Mouse (Mus musculus) neural tube, embryonic 12.5 days (tissue): ENCODE results near the gene Tex22. TPM values are rescaled to one million over a fixed set of nuclear protein-coding genes. Genes with fewer than 3 reads are reported as not detected.

Experiments used
- ATAC-seq: fragments of 200-750 bp; cut with Nextera tagmentation; 2 replicates; pipeline ENCODE4 v1.8.0; 2017; ENCODE audit warnings: low read depth, mild to moderate bottlenecking, moderate TSS enrichment, moderate library complexity; ENCODE audit not compliant: low FRiP score
- H3K27ac ChIP-seq: fragments of 300-500 bp; sonication (generic); 2 replicates; pipeline ENCODE4 v1.5.1; 2016
- H3K27me3 ChIP-seq: fragments of 300-500 bp; sonication (generic); replicated peaks from 2 replicates; pipeline ENCODE4 v1.6.1; 2016; ENCODE audit warnings: mild to moderate bottlenecking
- H3K36me3 ChIP-seq: fragments of 300-500 bp; sonication (generic); 2 replicates; pipeline ENCODE4 v1.6.1; 2016; ENCODE audit warnings: mild to moderate bottlenecking
- H3K4me1 ChIP-seq: fragments of 300-500 bp; sonication (generic); 2 replicates; pipeline ENCODE4 v1.6.1; 2016
- H3K4me2 ChIP-seq: fragments of 300-500 bp; sonication (generic); replicated peaks from 2 replicates; pipeline ENCODE4 v1.6.1; 2016; ENCODE audit warnings: mild to moderate bottlenecking
- H3K4me3 ChIP-seq: fragments of 300-500 bp; sonication (generic); 2 replicates; pipeline ENCODE4 v1.5.1; 2016
- H3K9ac ChIP-seq: fragments of 300-500 bp; sonication (generic); 2 replicates; pipeline ENCODE4 v1.6.1; 2016; ENCODE audit warnings: mild to moderate bottlenecking
- H3K9me3 ChIP-seq: fragments of 300-500 bp; sonication (generic); 2 replicates; pipeline ENCODE4 v1.6.1; 2016; ENCODE audit warnings: mild to moderate bottlenecking
- WGBS: fragments of 180-500 bp; shearing (Covaris S2); methylation state at CpG from one replicate; pipeline ENCODE4 v1.1.7; 2016; 5-methylcytosine and 5-hydroxymethylcytosine counted together
- polyA plus RNA-seq: library from polyadenylated mRNA; unstranded; fragments of >200 nt; fragmentation: Nextera tagmentation; extraction: Ambion mirVana; gene quantifications from 2 replicates; pipeline ENCODE4 v1.2.1, GENCODE M21; 2016

The Tex22 gene
- polyA plus RNA-seq, 1 experiment from 2014 or later, result not detected

DNA sequence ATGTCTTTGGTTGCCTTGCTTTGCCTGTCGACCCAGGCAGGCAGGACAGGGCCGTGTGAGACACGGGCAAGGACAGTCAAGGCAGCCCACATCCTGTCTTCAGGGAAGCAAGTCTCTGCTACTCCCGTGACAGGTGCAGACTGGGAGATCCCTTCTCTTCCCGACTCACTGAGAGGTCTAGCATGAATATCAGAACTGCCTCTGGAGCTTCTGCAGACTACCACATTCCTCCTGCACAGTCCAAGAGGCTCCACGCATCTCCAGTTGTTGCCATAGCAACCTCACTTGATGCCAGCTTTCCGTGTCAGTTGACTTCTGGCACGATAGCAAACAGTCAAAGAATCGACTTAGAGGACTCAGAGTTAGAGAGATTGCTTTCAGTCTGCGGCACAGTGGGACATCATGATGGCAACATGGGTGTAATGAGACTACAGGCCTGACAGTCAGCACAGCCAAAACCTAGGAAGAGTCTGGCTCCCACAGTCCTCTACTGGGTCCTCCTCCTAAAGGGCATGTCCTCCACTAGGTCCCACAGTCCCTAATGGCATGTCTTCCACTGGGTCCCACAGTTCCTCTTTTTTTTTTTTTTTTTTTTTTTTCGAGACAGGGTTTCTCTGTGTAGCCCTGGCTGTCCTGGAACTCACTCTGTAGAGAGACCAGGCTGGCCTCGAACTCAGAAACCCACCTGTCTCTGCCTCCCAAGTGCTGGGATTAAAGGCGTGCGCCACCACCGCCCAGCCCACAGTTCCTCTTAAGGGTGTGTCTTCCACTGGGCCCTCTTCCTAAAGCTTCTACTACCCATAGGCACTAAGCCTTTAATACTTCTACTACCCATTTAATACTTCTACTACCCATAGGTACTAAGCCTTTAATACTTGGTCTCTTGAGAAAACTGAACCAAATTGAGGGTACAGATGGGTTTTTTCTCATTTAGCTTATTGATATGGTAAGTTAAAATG, 32.5 kb upstream of the Tex22 start:
- peaks cover 15% of the 10 kb centered on the region for H3K36me3 ChIP-seq
- H3K9ac ChIP-seq, result no peak overlapping the region
- 69% methylated on average over 15 of the region's 15 CpGs for WGBS
- peaks cover 4% of the 10 kb centered on the region; the same call in 1 of the 2 replicates for H3K4me1 ChIP-seq
- H3K9me3 ChIP-seq, result no peaks in the 10 kb centered on the region
- H3K4me3 ChIP-seq, result no peak overlapping the region
- no peak overlapping the region for H3K27ac ChIP-seq
- ATAC-seq, result peak; percentile 69; the same call in 1 of the 2 replicates
- H3K4me2 ChIP-seq, result no peak overlapping the region
- no peaks in the 10 kb centered on the region for H3K27me3 ChIP-seq

DNA sequence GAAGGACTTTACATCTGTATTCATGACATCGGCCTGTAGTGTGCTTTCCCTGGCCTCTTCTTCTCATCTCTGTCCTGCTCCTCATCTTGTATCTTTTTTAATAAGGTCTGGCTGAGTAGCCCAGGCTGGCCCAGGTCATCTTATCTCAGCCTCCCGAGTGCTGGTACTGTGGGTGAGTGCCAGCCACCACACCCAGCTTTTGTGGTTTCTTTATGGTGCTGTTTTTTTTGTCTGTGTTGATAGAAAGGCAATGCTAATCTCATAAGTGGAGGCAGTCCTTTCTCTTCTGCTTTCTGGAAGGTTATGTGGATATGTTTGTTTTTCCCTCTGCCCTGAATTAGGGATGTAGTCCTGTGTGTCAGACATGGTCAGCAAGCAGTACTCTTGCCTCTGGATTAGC, 31.8 kb upstream of the Tex22 start:
- peaks cover 23% of the 10 kb centered on the region for H3K36me3 ChIP-seq
- no peak overlapping the region for H3K4me3 ChIP-seq
- H3K27me3 ChIP-seq, result no peaks in the 10 kb centered on the region
- H3K4me1 ChIP-seq, result peaks cover 4% of the 10 kb centered on the region; the same call in 1 of the 2 replicates
- WGBS, result 96% methylated on average over 2 of the region's 2 CpGs
- no peak for ATAC-seq
- H3K27ac ChIP-seq, result no peak overlapping the region
- H3K9ac ChIP-seq, result no peak overlapping the region
- no peaks in the 10 kb centered on the region for H3K9me3 ChIP-seq
- no peak overlapping the region for H3K4me2 ChIP-seq

DNA sequence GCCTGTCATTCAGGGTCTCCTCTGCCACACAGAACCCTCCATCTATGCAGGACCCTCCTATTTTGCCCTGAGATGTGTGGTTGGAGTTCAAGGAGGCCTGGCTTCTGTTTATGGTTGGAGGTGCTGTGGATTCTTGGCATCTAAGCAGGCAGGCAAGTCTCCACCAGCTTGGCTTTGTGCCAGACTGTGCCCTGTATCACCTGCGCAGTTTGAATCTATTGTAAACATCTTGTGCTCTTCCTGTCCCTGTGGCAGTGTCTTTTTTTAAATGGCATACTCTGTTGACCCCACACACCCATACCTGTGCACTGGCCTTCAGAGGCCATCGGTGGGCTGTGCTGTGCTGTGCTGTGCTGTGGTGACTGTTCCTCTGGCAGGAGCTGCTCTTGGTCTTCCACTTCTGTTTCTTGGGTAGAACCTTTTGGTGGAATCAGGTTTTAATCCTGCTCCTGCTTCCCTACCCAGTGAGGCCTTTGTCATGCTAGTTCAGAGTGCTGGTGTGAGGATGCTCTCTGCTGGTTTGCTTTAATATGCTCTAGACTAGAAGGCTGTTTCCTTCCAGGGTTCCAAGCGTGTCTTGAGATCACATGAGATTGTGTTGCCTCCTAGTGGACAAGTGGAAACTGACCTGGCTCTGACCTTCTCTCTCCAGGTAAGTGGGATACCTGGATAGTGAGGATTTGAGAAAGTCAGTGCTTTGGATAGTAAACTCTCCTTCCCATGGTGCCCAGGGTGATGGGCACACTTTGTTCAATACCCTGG, 29.2 kb upstream of the Tex22 start:
- Histone ChIP-seq H3K4me3 (no peak overlapping the region), H3K36me3 (peaks cover 44% of the 10 kb centered on the region), H3K4me2 (no peak overlapping the region), H3K9me3 (no peaks in the 10 kb centered on the region), H3K27me3 (no peaks in the 10 kb centered on the region), H3K27ac (no peak overlapping the region), H3K4me1 (peaks cover 4% of the 10 kb centered on the region; the same call in 1 of the 2 replicates), H3K9ac (no peak overlapping the region)
- no peak for ATAC-seq
- 85% methylated on average over 3 of the region's 3 CpGs for WGBS

DNA sequence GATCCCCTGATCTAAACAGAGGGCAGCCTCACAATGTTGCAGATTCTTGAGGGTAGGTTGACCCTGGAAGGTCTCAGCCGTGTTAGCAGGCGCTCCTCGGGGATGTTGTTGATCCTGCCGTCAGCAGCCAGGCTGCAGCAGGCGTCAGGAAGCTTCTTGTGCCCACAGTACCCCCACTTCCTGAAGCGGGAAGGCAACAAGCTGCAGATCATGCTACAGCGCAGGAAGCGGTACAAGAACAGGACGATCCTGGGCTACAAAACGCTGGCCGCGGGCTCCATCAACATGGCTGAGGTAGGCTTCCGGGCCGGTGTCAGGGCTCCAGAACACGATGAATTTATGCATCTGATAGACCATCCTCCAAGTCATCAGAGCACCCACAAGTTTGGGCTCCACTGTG, 27.4 kb upstream of the Tex22 start:
- WGBS, result 94% methylated on average over 15 of the region's 15 CpGs
- H3K4me2 ChIP-seq, result no peak overlapping the region
- H3K9me3 ChIP-seq, result no peaks in the 10 kb centered on the region
- H3K27me3 ChIP-seq, result no peaks in the 10 kb centered on the region
- no peak for ATAC-seq
- H3K9ac ChIP-seq, result no peak overlapping the region
- H3K27ac ChIP-seq, result no peak overlapping the region
- peaks cover 61% of the 10 kb centered on the region for H3K36me3 ChIP-seq
- no peak overlapping the region for H3K4me3 ChIP-seq
- no peaks in the 10 kb centered on the region for H3K4me1 ChIP-seq

DNA sequence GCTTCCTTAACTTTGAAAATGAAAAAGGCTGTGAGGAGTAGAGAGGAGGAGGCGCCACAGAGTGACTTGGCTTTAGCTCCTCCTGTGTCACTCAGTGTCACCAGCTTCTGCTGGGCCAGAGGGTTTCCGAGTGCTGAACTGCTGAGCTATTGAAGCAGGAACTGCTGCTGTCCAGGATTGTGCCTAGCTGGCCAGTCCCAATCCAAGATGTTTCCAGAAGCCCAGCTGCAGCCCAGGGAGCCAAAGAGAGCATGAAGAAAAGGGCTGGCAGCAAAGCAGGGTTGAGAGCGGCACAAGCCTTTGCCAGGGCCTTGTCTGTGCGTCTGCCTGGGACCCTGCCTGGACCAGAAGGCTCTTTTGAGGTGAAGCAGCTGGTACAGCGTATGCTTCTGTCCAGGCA, 26.2 kb upstream of the Tex22 start:
- Histone ChIP-seq H3K9ac (no peak overlapping the region), H3K4me3 (no peak overlapping the region), H3K27ac (no peak overlapping the region), H3K9me3 (no peaks in the 10 kb centered on the region), H3K4me2 (no peak overlapping the region), H3K27me3 (no peaks in the 10 kb centered on the region), H3K36me3 (peaks cover 74% of the 10 kb centered on the region), H3K4me1 (no peaks in the 10 kb centered on the region)
- 91% methylated on average over 5 of the region's 5 CpGs for WGBS
- no peak for ATAC-seq

DNA sequence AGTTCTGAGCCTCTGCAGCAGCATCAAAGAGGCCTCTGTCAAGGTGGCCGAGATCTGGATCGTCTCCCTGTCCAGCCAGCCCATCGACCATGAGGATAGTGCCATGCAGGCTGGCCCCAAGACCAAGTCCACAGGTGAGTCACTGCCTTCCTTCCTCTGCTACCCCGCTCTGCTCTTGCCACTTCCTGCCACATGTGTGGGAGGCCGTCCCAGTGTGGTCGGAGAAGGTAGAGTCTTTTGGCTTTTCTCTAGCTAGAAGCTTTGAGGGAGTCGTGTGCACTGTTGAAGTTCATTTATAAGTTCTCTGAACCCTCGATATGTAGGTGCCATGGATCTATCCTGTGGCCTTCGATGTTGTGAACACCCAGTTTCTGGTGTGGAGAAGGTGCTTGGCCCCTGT, 24.5 kb upstream of the Tex22 start:
- no peaks in the 10 kb centered on the region for H3K9me3 ChIP-seq
- peaks cover 83% of the 10 kb centered on the region for H3K36me3 ChIP-seq
- 92% methylated on average over 9 of the region's 9 CpGs for WGBS
- ATAC-seq, result no peak
- H3K4me3 ChIP-seq, result no peak overlapping the region
- H3K4me2 ChIP-seq, result no peak overlapping the region
- no peak overlapping the region for H3K9ac ChIP-seq
- H3K4me1 ChIP-seq, result no peaks in the 10 kb centered on the region
- H3K27ac ChIP-seq, result no peak overlapping the region
- no peaks in the 10 kb centered on the region for H3K27me3 ChIP-seq

DNA sequence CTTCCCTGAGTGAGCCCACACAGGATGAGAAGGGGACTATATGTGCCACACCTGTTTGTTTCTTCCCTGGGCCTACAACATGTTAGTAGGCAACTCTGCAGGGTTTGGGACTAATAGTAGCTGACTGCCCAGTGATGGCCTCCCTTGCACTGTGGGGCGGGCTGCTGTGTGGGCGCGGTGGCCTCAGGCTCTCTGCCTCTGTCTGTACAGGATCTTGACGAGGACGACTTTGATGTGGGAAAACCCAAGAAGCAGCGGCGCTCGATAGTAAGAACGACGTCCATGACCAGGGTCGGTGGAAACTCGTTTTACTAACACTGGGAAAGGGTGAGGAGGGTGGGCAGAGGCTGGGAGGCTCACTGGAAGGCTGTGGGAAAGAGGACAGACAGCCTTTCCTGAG, 23.6 kb upstream of the Tex22 start:
- Histone ChIP-seq H3K9me3 (no peaks in the 10 kb centered on the region), H3K4me2 (no peak overlapping the region), H3K27ac (no peak overlapping the region), H3K36me3 (peaks cover 87% of the 10 kb centered on the region), H3K27me3 (no peaks in the 10 kb centered on the region), H3K4me3 (no peak overlapping the region), H3K4me1 (no peaks in the 10 kb centered on the region), H3K9ac (no peak overlapping the region)
- 84% methylated on average over 12 of the region's 12 CpGs for WGBS
- ATAC-seq, result no peak

DNA sequence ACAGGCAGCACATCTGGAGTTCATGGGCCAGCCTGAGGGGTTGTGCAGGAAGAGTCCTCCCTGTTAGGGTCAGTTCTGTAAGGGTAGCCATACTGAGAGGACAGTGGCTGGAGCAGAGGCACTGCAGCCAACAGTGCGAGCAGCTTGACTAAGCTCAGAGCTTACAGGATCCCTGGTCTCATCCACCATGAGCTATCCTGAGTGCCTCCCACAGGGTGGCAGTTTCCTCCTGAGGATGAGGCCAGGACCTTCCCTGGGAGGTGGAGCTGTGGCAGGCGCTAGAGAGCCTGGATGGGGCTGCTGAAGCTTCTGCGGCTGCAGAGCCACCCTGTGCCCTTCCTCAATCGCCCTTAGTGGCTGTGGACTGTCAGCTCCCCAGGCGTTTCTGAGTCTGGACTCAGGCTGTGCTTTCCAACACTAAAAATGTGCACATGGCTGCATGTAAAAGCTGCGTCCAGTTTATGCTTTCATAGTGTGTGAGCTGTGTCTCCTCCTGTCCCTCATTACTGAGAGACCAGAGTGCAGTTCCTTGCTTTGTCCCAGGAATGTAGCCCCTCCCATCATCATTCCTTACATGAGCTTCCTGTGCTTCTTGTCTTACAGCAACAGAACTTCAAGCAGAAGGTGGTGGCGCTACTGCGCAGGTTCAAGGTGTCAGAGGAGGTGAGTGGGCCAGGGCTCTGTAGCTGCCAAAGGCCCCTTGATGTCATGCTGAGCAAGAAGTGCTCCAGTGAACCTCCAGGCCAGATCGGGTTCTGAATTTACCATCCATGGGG, 22.5 kb upstream of the Tex22 start:
- H3K36me3 ChIP-seq, result peaks cover 84% of the 10 kb centered on the region

DNA sequence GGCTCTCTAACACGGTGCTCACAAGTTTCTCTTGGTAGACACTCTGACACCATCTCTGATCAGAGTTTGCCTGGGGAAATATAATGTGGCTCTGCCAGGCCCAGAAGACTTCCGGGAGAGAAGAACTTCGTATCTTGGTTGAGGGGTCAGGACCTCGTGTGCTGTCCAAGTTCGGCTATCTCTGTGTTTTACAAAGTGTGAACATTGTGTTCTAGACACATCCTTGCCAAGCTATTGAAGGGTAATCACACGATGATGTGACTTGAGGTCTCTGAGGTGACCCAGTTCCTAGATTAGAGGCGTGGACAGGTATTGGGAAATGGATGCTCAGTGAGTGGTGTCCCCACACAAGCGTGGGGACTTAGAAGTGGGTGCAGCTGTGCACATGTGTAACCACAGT, 18.2 kb upstream of the Tex22 start:
- no peak for ATAC-seq

More for the DNA sequence above, 22.5 kb upstream of the Tex22 start:
- Histone ChIP-seq H3K4me3 (no peak overlapping the region), H3K27ac (no peak overlapping the region), H3K4me1 (no peaks in the 10 kb centered on the region), H3K9me3 (no peaks in the 10 kb centered on the region), H3K4me2 (no peak overlapping the region), H3K27me3 (no peaks in the 10 kb centered on the region), H3K9ac (no peak overlapping the region)
- ATAC-seq, result no peak
- 76% methylated on average over 9 of the region's 9 CpGs for WGBS

DNA sequence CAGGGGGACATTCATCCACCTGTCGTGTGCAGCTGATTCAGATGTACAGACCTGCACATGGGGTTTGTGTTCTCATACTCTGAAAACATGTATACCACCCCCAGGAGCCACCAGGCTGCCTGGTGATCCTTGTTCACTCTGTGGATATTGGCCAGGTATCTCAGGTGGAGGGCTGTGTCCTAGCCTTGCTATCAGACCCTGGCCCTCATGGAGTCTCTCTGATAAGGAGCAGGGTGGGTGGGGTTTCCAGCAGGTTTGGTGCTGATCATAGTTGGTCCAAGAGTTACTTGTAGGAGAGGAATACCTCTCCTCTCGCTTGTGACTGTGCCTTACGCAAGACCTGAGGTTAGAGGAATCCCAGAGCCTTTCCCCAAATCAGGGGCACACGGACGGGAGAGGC, 14.1 kb upstream of the Tex22 start:
- 92% methylated on average over 5 of the region's 5 CpGs for WGBS
- no peak overlapping the region for H3K9ac ChIP-seq
- peaks cover 91% of the 10 kb centered on the region for H3K36me3 ChIP-seq

More for the DNA sequence above, 18.2 kb upstream of the Tex22 start:
- H3K4me1 ChIP-seq, result no peaks in the 10 kb centered on the region
- no peak overlapping the region for H3K4me2 ChIP-seq
- H3K27me3 ChIP-seq, result no peaks in the 10 kb centered on the region
- no peaks in the 10 kb centered on the region for H3K9me3 ChIP-seq
- H3K9ac ChIP-seq, result no peak overlapping the region
- H3K4me3 ChIP-seq, result no peak overlapping the region
- H3K36me3 ChIP-seq, result peaks cover 88% of the 10 kb centered on the region
- H3K27ac ChIP-seq, result no peak overlapping the region
- WGBS, result 93% methylated on average over 8 of the region's 8 CpGs

DNA sequence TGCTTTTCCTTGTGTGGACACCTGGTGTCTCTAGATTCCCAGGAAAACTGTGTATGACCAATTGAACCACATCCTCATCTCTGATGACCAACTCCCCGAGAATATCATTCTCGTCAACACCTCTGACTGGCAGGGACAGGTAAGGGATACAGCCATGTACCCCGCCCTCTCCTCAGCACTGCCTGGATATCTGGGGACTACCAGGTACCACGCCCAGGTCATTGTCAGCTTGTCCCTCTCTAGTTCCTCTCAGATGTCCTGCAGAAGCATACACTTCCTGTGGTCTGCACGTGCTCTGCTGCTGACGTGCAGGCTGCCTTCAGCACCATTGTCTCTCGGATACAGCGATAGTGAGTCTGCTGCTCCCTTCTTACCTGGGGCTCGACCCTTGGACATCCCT, 12.7 kb upstream of the Tex22 start:
- no peak overlapping the region for H3K4me2 ChIP-seq
- no peaks in the 10 kb centered on the region for H3K4me1 ChIP-seq
- H3K9me3 ChIP-seq, result no peaks in the 10 kb centered on the region
- 93% methylated on average over 9 of the region's 9 CpGs for WGBS
- H3K27ac ChIP-seq, result no peak overlapping the region
- no peak overlapping the region for H3K4me3 ChIP-seq
- H3K27me3 ChIP-seq, result no peaks in the 10 kb centered on the region
- no peak overlapping the region for H3K9ac ChIP-seq
- no peak for ATAC-seq
- peaks cover 97% of the 10 kb centered on the region for H3K36me3 ChIP-seq

More for the DNA sequence above, 14.1 kb upstream of the Tex22 start:
- Histone ChIP-seq H3K27me3 (no peaks in the 10 kb centered on the region), H3K27ac (no peak overlapping the region), H3K4me1 (no peaks in the 10 kb centered on the region), H3K4me2 (no peak overlapping the region), H3K4me3 (no peak overlapping the region), H3K9me3 (no peaks in the 10 kb centered on the region)
- no peak for ATAC-seq

DNA sequence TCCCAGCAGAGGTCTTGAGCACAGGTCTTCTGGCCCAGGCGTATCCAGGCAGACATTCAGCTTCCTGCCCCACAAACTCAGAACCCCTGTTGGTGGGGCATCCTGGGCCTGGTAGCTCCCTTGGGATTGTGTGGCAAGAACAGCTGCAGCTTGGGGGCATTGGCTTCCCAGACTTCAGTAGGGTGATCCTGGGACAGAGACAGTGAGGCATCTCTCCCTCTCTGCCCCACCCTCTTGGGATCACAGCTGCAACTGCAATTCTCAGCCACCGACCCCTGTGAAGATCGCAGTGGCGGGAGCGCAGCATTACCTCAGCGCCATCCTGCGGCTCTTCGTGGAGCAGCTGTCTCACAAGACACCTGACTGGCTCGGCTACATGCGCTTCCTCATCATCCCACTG, 12.1 kb upstream of the Tex22 start:
- no peak overlapping the region for H3K4me3 ChIP-seq
- no peak overlapping the region for H3K4me2 ChIP-seq
- no peaks in the 10 kb centered on the region for H3K27me3 ChIP-seq
- ATAC-seq, result no peak
- no peak overlapping the region for H3K27ac ChIP-seq
- WGBS, result 84% methylated on average over 9 of the region's 10 CpGs
- no peaks in the 10 kb centered on the region for H3K4me1 ChIP-seq
- no peak overlapping the region for H3K9ac ChIP-seq
- H3K36me3 ChIP-seq, result peaks cover 95% of the 10 kb centered on the region
- H3K9me3 ChIP-seq, result no peaks in the 10 kb centered on the region
